Mouse (Mus musculus): ENCODE measurements around the gene Gm20828. TPM values are rescaled to one million over a fixed set of nuclear protein-coding genes. Genes with fewer than 3 reads are reported as not detected.
"Not testable (repeated sequence)": the region's sequence is repeated elsewhere in the genome, so short reads cannot be mapped to it uniquely, and the experiment has no call there.

Gene Gm20828
- total RNA-seq (2021) = not detected

DNA sequence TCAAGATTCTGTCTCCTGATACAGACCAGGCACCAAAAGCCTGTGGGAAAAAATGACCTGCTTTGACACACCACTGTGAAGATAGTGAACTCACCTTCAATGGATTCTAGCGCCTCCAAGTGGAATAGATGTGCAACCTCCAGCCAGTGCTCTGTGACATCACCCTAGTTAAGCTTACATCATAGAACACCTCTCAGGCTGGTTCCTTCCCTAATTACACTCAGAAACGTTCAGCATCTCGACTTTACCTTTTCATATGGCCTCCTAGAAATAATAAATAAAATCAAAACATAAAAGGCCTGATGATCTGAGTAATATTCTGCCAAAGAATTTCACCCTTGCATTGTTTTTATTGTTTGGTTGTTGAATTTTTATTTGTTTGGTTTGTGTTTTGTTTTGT lies at the start of gene Gm20828:
Gene Gm20828 (minus strand): TSS at position 101 of the 400 bp plus-strand sequence.
- not testable (repeated sequence) for DNase-seq (ENCODE audit: extremely low spot score in 1 of 2, low spot score in 1 of 2)

Data from layer of hippocampus, postnatal 25 days (tissue).